Mouse (Mus musculus) ES-E14 (cell line): ENCODE results near the gene Pla2g16.

Experiments used
- CHD2 ChIP-seq: IDR thresholded peaks from 2 replicates; pipeline ENCODE4 v1.6.1; 2014; ENCODE audit warnings: mild to moderate bottlenecking, low read depth, low read length, inconsistent platforms
- HCFC1 ChIP-seq: IDR thresholded peaks from 2 replicates; pipeline ENCODE4 v1.6.1; 2012; ENCODE audit warnings: low read length, inconsistent platforms, borderline replicate concordance; ENCODE audit not compliant: insufficient read depth
- MAFK ChIP-seq: IDR thresholded peaks from 2 replicates; pipeline ENCODE4 v1.6.1; 2014; ENCODE audit warnings: mild to moderate bottlenecking, low read depth, low read length, inconsistent platforms; ENCODE audit not compliant: insufficient read depth
- ZC3H11A ChIP-seq: IDR thresholded peaks from 2 replicates; pipeline ENCODE4 v1.6.1; 2012; ENCODE audit warnings: low read depth, mild to moderate bottlenecking, inconsistent platforms, low read length, borderline replicate concordance
- ZNF384 ChIP-seq: IDR thresholded peaks from 2 replicates; pipeline ENCODE4 v1.6.1; 2012; ENCODE audit warnings: low read depth, low read length, inconsistent platforms

- TF ChIP-seq ZC3H11A, result no peak
- no peak for TF ChIP-seq MAFK
- no peak for TF ChIP-seq CHD2
- no peak for TF ChIP-seq ZNF384
- no peak for TF ChIP-seq HCFC1
These were observed 20.5 kb downstream of the Pla2g16 start for GRCm38 (mm10) chr19:7577710-7578109.
